Mouse (Mus musculus) gastrocnemius, postnatal 36 days (tissue): Measurements from ENCODE around the gene 4930426L09Rik. TPM values are rescaled to one million over a fixed set of nuclear protein-coding genes. Genes with fewer than 3 reads are reported as not detected.
"Not testable (repeated sequence)": the region's sequence is repeated elsewhere in the genome, so short reads cannot be mapped to it uniquely, and the experiment has no call there.

Source experiments
- DNase-seq, 2 experiments: peaks; one replicate each; pipeline ENCODE4 v3.0.0; 2022
- intact Hi-C: fragments of 180-260 bp; cut with DNase I; formaldehyde crosslinking; loops from one replicate; pipeline ENCODE4 v1.15.1; 2025
- total RNA-seq, 2 experiments: library from RNA; stranded (reverse); gene quantifications; 2 replicates each; pipeline ENCODE4 v1.2.3; 2021

The 4930426L09Rik gene
- total RNA-seq, 2 experiments from 2014 or later = not detected

- no peak for DNase-seq
- intact Hi-C loops = no loop called here
Observed at GRCm38 (mm10) chr2:19007580-19007979, 9.4 kb downstream of the 4930426L09Rik start.

DNA sequence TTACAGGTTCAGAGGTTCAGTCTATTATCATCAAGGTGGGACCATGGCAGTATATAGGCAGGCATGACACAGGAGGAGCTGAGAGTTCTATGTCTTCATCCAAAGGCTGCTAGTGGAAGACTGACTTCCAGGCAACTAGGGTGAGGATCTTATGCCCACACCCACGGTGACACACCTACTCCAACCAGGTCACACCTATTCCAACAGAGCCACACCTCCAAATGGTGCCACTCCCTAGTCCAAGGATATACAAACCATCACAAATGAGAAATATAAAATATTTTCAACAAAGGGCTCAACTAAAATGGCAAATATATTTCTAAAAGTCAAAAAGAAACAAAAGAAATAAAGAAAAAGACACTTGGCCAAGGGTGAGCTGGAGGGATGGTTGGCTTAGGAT is 12.4 kb downstream of the 4930426L09Rik start:
- intact Hi-C loops, DNase-seq: not testable (repeated sequence)

DNA sequence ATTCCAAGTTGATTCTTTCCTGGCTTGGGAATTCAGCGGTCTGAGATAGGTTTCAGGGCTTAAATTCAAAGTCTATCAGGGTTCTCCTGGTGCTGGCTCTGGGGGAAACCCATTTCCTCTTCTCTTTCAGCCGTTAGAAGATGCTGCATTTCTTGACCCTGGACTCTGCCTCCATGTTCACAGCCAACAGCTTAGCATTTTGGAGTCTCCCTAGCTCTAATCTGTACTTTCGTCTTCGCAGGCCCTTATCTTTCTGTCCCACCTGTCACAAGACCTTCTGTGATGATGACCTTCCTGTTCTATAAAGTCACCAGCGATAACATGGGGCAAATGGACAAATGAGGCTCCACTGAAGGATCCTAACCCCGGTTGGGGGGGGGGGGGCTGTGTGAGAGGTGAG is 13.3 kb downstream of the 4930426L09Rik start:
- intact Hi-C loops = no loop called here
- DNase-seq = no peak

DNA sequence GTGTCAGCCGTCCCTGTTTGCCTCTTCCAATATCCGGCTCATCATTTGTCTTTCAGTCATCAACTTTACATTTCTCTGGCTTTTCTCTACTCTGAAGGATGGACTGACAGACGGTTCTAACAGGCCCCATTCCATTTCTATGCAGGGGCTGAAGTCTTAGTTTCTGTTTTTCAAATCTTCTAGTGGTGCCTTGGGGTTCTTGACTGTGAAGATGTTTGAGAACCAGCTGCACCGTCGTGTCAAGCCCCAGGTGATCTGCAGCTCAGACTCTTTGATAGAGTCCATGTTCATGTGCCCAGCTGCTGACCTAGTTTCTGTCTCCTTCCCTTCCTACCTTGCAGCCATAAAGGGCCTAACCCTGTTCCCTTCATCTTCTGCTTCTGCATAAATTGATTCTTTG is 18.2 kb downstream of the 4930426L09Rik start:
- no peak for DNase-seq
- intact Hi-C loops = no loop called here

DNA sequence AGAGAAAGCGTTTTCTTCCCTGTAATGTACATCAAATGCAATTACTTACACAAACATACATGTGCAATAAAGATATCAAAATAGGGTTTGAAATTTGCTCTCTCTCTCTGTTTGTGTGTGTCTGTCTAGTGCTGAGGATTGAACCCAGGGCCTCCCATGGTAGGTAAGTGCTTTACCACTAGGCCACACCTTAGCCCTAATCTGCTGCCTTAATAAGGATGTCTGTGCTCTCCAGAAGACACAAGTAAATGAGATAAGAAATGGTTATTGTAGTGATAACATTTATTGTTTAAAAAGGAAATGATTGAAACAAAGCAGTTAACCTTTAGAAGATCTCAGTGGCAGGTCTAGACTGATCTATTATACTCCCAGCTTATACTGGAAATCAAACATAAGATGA is 18.7 kb downstream of the 4930426L09Rik start:
- intact Hi-C loops = no loop called here
- DNase-seq = no peak

DNA sequence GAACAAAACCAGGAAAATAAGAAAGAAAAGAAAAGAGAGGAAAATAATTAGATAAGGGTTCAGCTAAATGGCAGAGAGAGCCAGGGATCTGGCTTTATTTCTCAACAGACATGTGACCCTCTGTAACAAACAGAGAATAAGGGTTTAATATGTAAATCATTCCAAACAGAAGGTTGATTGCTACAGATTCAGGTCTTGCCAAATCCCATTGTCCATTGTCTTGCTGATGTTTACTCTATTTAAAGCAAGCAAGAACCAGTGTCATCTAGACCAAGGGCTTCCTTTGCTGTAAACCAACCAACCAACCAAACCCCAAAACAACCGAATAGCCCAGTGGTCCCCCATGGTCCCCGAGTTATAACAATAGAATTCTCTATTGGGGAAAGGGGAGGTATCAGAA is 19.9 kb downstream of the 4930426L09Rik start:
- no peak for DNase-seq
- intact Hi-C loops = no loop called here

DNA sequence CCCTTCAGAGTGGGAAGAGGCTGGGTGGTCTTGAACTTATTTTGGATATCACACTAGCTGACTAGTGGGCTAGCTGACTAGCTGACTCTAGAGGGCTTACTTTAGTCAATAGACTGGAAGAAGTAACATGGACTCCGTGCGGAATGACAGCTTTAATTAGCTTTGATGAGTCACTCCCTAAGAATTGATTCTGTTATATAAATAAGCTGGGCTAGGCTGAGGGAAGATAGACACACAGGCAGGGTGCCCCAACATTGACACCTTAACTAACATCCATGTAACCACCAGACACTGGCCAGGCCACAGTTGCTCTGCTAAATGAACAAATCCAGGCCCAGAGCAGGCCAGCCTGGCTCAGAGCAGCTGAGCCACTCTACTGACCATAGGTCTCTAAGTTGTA is 26.7 kb downstream of the 4930426L09Rik start:
- no peak for DNase-seq
- intact Hi-C loops = no loop called here

DNA sequence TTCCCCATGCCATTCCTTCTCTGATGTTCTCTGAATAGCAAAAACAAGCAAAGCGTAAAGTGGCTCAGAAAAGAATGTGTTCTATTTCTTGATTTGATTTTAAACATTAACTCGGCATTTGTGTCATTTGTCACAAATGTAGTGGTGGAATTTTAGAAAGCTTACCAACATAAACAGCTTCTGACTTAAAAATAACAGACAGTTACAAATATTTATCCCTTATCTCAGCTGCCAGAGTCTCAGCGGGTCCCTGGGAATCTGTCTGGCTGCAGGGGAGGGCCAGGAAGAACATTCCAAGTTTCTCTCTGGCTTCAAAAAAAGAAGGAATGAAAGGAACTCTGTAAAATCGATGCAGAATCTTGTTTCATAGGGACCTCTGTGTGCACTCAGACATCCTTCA is 39.3 kb downstream of the 4930426L09Rik start:
- intact Hi-C loops = no loop called here
- no peak for DNase-seq

- no peak for DNase-seq
- intact Hi-C loops = no loop called here
Observed at GRCm38 (mm10) chr2:19037907-19038570, 39.9 kb downstream of the 4930426L09Rik start.

- intact Hi-C loops = no loop called here
- DNase-seq = no peak
Observed at GRCm38 (mm10) chr2:19048225-19048624, 50.1 kb downstream of the 4930426L09Rik start.

DNA sequence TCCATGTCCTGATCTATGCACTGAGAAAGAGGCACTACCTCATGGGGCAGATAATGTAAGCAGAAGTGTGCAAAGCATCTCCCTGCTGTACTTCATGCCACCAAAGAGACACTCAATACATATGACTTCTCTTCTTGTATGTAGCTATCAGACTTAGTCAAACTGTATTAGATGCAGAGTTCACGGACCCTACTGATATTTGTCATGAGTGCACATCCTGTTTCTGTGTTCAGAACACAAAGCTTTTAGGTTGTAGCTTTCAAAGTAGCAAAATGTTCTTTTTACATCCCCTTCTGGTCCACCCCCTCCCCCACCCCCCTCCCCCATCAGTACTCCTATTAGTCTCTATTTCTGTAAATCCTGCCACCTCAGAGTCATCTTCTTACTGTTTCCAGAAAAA is 51.2 kb downstream of the 4930426L09Rik start:
- intact Hi-C loops = no loop called here
- no peak for DNase-seq

Other genes starting within 250 kb of the 4930426L09Rik start
- 1 to 10 TPM; 3.6 to 4.8 TPM for gene Pip4k2a, start 217 bp upstream of the 4930426L09Rik start, total RNA-seq
- gene Armc3, start 201.0 kb downstream of the 4930426L09Rik start, total RNA-seq = not detected